Mouse (Mus musculus): Measurements from ENCODE around the gene Alpk1. TPM values are rescaled to one million over a fixed set of nuclear protein-coding genes. Genes with fewer than 3 reads are reported as not detected.

The Alpk1 gene
- polyA plus RNA-seq, 1 experiment = 1.8 TPM

- no peak for DNase-seq
- 37% methylated on average over 4 of the region's 4 CpGs for WGBS
- peaks cover 17% of the 10 kb centered on the region for H3K4me1 ChIP-seq (replicated peaks; ENCODE audit: control insufficient read depth, insufficient read depth, low read length)
- no peaks in the 10 kb centered on the region; the same call in 1 of the 2 replicates for H3K27me3 ChIP-seq (ENCODE audit: control insufficient read depth, insufficient read depth, low read length)
- 0 out of 2 replicates have a peak overlapping the region, but pooled peaks have one; percentile 60 for H3K4me3 ChIP-seq (ENCODE audit: control insufficient read depth, insufficient read depth, low read length)
- no peaks in the 10 kb centered on the region for H3K36me3 ChIP-seq (ENCODE audit: control insufficient read depth, insufficient read depth, low read length)
- H3K27ac ChIP-seq (ENCODE audit: control insufficient read depth, insufficient read depth, low read length) = no peak overlapping the region
- no peak for TF ChIP-seq CTCF (IDR thresholded peaks at IDR 0.05; ENCODE audit: borderline replicate concordance, control insufficient read depth, extremely low read depth, insufficient read depth, low read length, poor library complexity)
- no peak for TF ChIP-seq POLR2A (IDR thresholded peaks at IDR 0.05; ENCODE audit: control insufficient read depth, extremely low read depth, insufficient read depth, low read length, poor library complexity)
These were observed 11.6 kb upstream of the Alpk1 start for GRCm38 (mm10) chr3:127791595-127792561.

- peak; percentile 5 for DNase-seq
- Histone ChIP-seq H3K4me1 (replicated peaks; ENCODE audit: control insufficient read depth, insufficient read depth, low read length) (peaks cover 17% of the 10 kb centered on the region), H3K36me3 (ENCODE audit: control insufficient read depth, insufficient read depth, low read length) (no peaks in the 10 kb centered on the region), H3K4me3 (ENCODE audit: control insufficient read depth, insufficient read depth, low read length) (peak overlapping the region; percentile 60), H3K27me3 (ENCODE audit: control insufficient read depth, insufficient read depth, low read length) (no peaks in the 10 kb centered on the region; the same call in 1 of the 2 replicates), H3K27ac (ENCODE audit: control insufficient read depth, insufficient read depth, low read length) (peak overlapping the region; percentile 27; the same call in 1 of the 2 replicates)
- no peak for TF ChIP-seq POLR2A (IDR thresholded peaks at IDR 0.05; ENCODE audit: control insufficient read depth, extremely low read depth, insufficient read depth, low read length, poor library complexity)
- no peak for TF ChIP-seq CTCF (IDR thresholded peaks at IDR 0.05; ENCODE audit: borderline replicate concordance, control insufficient read depth, extremely low read depth, insufficient read depth, low read length, poor library complexity)
- under 1% methylated on average over 15 of the region's 15 CpGs for WGBS
These were observed 10.7 kb upstream of the Alpk1 start for GRCm38 (mm10) chr3:127791056-127791483.

- Histone ChIP-seq H3K27me3 (ENCODE audit: control insufficient read depth, insufficient read depth, low read length) (no peaks in the 10 kb centered on the region; the same call in 1 of the 2 replicates), H3K36me3 (ENCODE audit: control insufficient read depth, insufficient read depth, low read length) (no peaks in the 10 kb centered on the region), H3K4me1 (replicated peaks; ENCODE audit: control insufficient read depth, insufficient read depth, low read length) (peaks cover 17% of the 10 kb centered on the region), H3K4me3 (ENCODE audit: control insufficient read depth, insufficient read depth, low read length) (peak overlapping the region; percentile 60), H3K27ac (ENCODE audit: control insufficient read depth, insufficient read depth, low read length) (peak overlapping the region; percentile 39; the same call in 1 of the 2 replicates)
- WGBS = 1% methylated on average over 36 of the region's 36 CpGs
- TF ChIP-seq POLR2A (IDR thresholded peaks at IDR 0.05; ENCODE audit: control insufficient read depth, extremely low read depth, insufficient read depth, low read length, poor library complexity) (no peak), CTCF (IDR thresholded peaks at IDR 0.05; ENCODE audit: borderline replicate concordance, control insufficient read depth, extremely low read depth, insufficient read depth, low read length, poor library complexity) (no peak)
- peak; percentile 23 for DNase-seq
These were observed 10.1 kb upstream of the Alpk1 start for GRCm38 (mm10) chr3:127790234-127791055.

- no peaks in the 10 kb centered on the region; the same call in 1 of the 2 replicates for H3K27me3 ChIP-seq (ENCODE audit: control insufficient read depth, insufficient read depth, low read length)
- peaks cover 17% of the 10 kb centered on the region for H3K4me1 ChIP-seq (replicated peaks; ENCODE audit: control insufficient read depth, insufficient read depth, low read length)
- WGBS = 10% methylated on average over 44 of the region's 44 CpGs
- DNase-seq = peak; percentile 37
- H3K36me3 ChIP-seq (ENCODE audit: control insufficient read depth, insufficient read depth, low read length) = no peaks in the 10 kb centered on the region
- H3K27ac ChIP-seq (ENCODE audit: control insufficient read depth, insufficient read depth, low read length) = peak within 1 kb of the TSS; percentile 39; the same call in 1 of the 2 replicates
- no peak for TF ChIP-seq POLR2A (IDR thresholded peaks at IDR 0.05; ENCODE audit: control insufficient read depth, extremely low read depth, insufficient read depth, low read length, poor library complexity)
- no peak for TF ChIP-seq CTCF (IDR thresholded peaks at IDR 0.05; ENCODE audit: borderline replicate concordance, control insufficient read depth, extremely low read depth, insufficient read depth, low read length, poor library complexity)
- peak within 1 kb of the TSS; percentile 60 for H3K4me3 ChIP-seq (ENCODE audit: control insufficient read depth, insufficient read depth, low read length)
These were observed 9.3 kb upstream of the Alpk1 start, which contains the start of gene Tifa for GRCm38 (mm10) chr3:127789500-127790191. TSS of gene Tifa (plus strand) at chr3:127789805.

- DNase-seq = no peak
- no peaks in the 10 kb centered on the region for H3K36me3 ChIP-seq (ENCODE audit: control insufficient read depth, insufficient read depth, low read length)
- H3K27ac ChIP-seq (ENCODE audit: control insufficient read depth, insufficient read depth, low read length) = no peak overlapping the region
- TF ChIP-seq CTCF (IDR thresholded peaks at IDR 0.05; ENCODE audit: borderline replicate concordance, control insufficient read depth, extremely low read depth, insufficient read depth, low read length, poor library complexity) = no peak
- no peaks in the 10 kb centered on the region; the same call in 1 of the 2 replicates for H3K27me3 ChIP-seq (ENCODE audit: control insufficient read depth, insufficient read depth, low read length)
- peaks cover 17% of the 10 kb centered on the region for H3K4me1 ChIP-seq (replicated peaks; ENCODE audit: control insufficient read depth, insufficient read depth, low read length)
- WGBS = 85% methylated on average over 8 of the region's 8 CpGs
- no peak overlapping the region for H3K4me3 ChIP-seq (ENCODE audit: control insufficient read depth, insufficient read depth, low read length)
These were observed 8.6 kb upstream of the Alpk1 start for GRCm38 (mm10) chr3:127788919-127789318.
